In genomic region chr12:84512016-84512415, GRCm38 (mm10) we compare ENCODE assay signal across 34 mouse cellular contexts. TPM values are rescaled to one million over a fixed set of nuclear protein-coding genes. Genes with fewer than 3 reads are reported as not detected.
DNase-seq lines count a peak whose midpoint lies in the region; ATAC-seq lines count a peak whose summit lies in the region.
"Had no signal": no experiment of that assay in that cellular context is flagged by ENCODE, and none has a peak within 500 bp of the region (broad histone marks: within the 10 kb centered on the region; RNA-seq: fewer than 3 reads in every experiment).

No protein-coding gene starts in this region.

- no peaks in the 10 kb centered on the region for H3K36me3 ChIP-seq in kidney, embryonic 16.5 days (ENCODE audit: insufficient read depth, low read length)
- H3K36me3 ChIP-seq: limb, embryonic 10.5 days; limb, embryonic 15.5 days; stomach, embryonic 15.5 days had no signal

- peak; percentile 49 for DNase-seq in adrenal gland, adult 2 months
- no peak for DNase-seq in adrenal gland, adult 8-10 months
- peak; percentile 17 for DNase-seq in kidney, adult 11 months
- DNase-seq in kidney, postnatal 10 days: no peak
- DNase-seq in kidney, postnatal 36 days: peak; percentile 30 to 52
- DNase-seq: cerebellum, adult 2 months; cerebellum, postnatal 14 days; gastrocnemius, postnatal 10 days; heart, postnatal 10 days; layer of hippocampus, postnatal 36 days; lung, postnatal 36 days; right cerebral cortex, postnatal 25 days had no signal

- H3K4me3 ChIP-seq in kidney, embryonic 16.5 days (ENCODE audit: low read length): no peak overlapping the region
- H3K4me3 ChIP-seq: erythroblast, embryonic 14.5 days; forebrain, embryonic 13.5 days; heart, embryonic 13.5 days; limb, embryonic 10.5 days; limb, embryonic 15.5 days; stomach, embryonic 15.5 days had no signal

- H3K9ac ChIP-seq in kidney, embryonic 16.5 days (replicated peaks; ENCODE audit: low read length): no peak overlapping the region
- H3K9ac ChIP-seq: forebrain, embryonic 13.5 days; heart, embryonic 13.5 days; hindbrain, embryonic 14.5 days; limb, embryonic 15.5 days; stomach, embryonic 15.5 days had no signal

- H3K4me1 ChIP-seq in kidney, embryonic 16.5 days (ENCODE audit: insufficient read depth, low read length): no peaks in the 10 kb centered on the region
- H3K4me1 ChIP-seq: heart, embryonic 13.5 days; limb, embryonic 10.5 days; limb, embryonic 15.5 days; stomach, embryonic 15.5 days had no signal

- H3K9me3 ChIP-seq in kidney, embryonic 16.5 days (ENCODE audit: low read length): no peaks in the 10 kb centered on the region
- H3K9me3 ChIP-seq: forebrain, embryonic 13.5 days; G1E; limb, embryonic 10.5 days; limb, embryonic 15.5 days; stomach, embryonic 15.5 days had no signal

- H3K27me3 ChIP-seq in kidney, embryonic 16.5 days (ENCODE audit: insufficient read depth, low read length): no peaks in the 10 kb centered on the region
- H3K27me3 ChIP-seq: forebrain, embryonic 13.5 days; heart, embryonic 13.5 days; limb, embryonic 15.5 days; Patski; stomach, embryonic 15.5 days had no signal

- no peak overlapping the region for H3K27ac ChIP-seq in kidney, embryonic 16.5 days (ENCODE audit: low read length)
- H3K27ac ChIP-seq: forebrain, embryonic 13.5 days; heart, embryonic 13.5 days; hindbrain, embryonic 14.5 days; limb, embryonic 10.5 days; limb, embryonic 15.5 days; stomach, embryonic 15.5 days had no signal

- no peak overlapping the region for H3K4me2 ChIP-seq in kidney, embryonic 16.5 days (replicated peaks; ENCODE audit: low read depth, low read length)
- H3K4me2 ChIP-seq: forebrain, embryonic 13.5 days; heart, embryonic 13.5 days; hindbrain, embryonic 14.5 days; limb, embryonic 15.5 days; midbrain, embryonic 11.5 days; stomach, embryonic 15.5 days had no signal

- WGBS in kidney, embryonic 16.5 days: 86% methylated on average over 3 of the region's 3 CpGs

- ATAC-seq in kidney, embryonic 16.5 days (ENCODE audit: low FRiP score, low TSS enrichment): no peak
- no peak for ATAC-seq in inflammation-experienced regulatory T-cells, adult 6 months
- ATAC-seq: forebrain, embryonic 13.5 days; midbrain, embryonic 16.5 days; Patski had no signal

RNA-seq across cellular contexts. Expression of gene Vsx2, which starts 57.5 kb away (rescaled TPM):
- not detected for total RNA-seq in adrenal gland, adult 2 months (2021)
- polyA plus RNA-seq in adrenal gland, adult 2 months (2012; rRNA removed): not detected in 2 replicates
- under 1 TPM in 1 of 4 experiments, not detected in 3; 0.08 TPM for total RNA-seq in adrenal gland, adult 8-10 months (2022)
- polyA plus RNA-seq in kidney, embryonic 16.5 days (2015; fragmentation: Nextera tagmentation; extraction: Ambion mirVana): not detected in 2 replicates
- not detected for polyA plus RNA-seq in inflammation-experienced regulatory T-cells, adult 6 months (2017; shearing (Covaris generic))
- total RNA-seq: heart, adult 8-10 months; heart, postnatal 10 days; hematopoietic stem cell, adult 5-6 weeks; megakaryocyte, adult 5-6 weeks; neutrophil, adult 5-6 weeks had no signal
- polyA plus RNA-seq: C2C12; erythroblast, embryonic 14.5 days; forebrain, embryonic 13.5 days; G1E; gonadal fat pad, adult 2 months; heart, embryonic 13.5 days; large intestine, adult 2 months; liver, embryonic 16.5 days; lung, embryonic 16.5 days; Patski; stomach, embryonic 15.5 days had no signal

Comparison
In these comparisons a context has a peak if more than half of its experiments do, and no peak if none do; other contexts are left out.
1. DNase-seq: peak in adrenal gland, adult 2 months (single experiment), kidney, adult 11 months (single experiment) and kidney, postnatal 36 days (2 of 2); none in adrenal gland, adult 8-10 months (single experiment) and kidney, postnatal 10 days (single experiment).